Comparison of ENCODE assay signal across 16 mouse cellular contexts in genomic region chr6:125067571-125067995, GRCm38 (mm10). TPM values are rescaled to one million over a fixed set of nuclear protein-coding genes. Genes with fewer than 3 reads are reported as not detected.
DNase-seq lines count a peak whose midpoint lies in the region; ATAC-seq and TF ChIP-seq lines count a peak whose summit lies in the region.
"Had no signal": no experiment of that assay in that cellular context is flagged by ENCODE, and none has a peak within 500 bp of the region (broad histone marks: within the 10 kb centered on the region; RNA-seq: fewer than 3 reads in every experiment).

Gene Lpar5 (plus strand): TSS chr6:125067920.

- 44% methylated on average over 8 of the region's 8 CpGs for WGBS in liver, embryonic 11.5 days
- WGBS in stomach, postnatal 0 days, result 35% methylated on average over 8 of the region's 8 CpGs
- 52% methylated on average over 8 of the region's 8 CpGs for WGBS in heart, embryonic 11.5 days (ENCODE audit: insufficient replicate concordance)

- no peak within 1 kb of the TSS for H3K4me3 ChIP-seq in liver, embryonic 11.5 days (ENCODE audit: low read depth, low read length)
- peak within 1 kb of the TSS; percentile 15; the same call in 1 of the 2 replicates for H3K4me3 ChIP-seq in stomach, postnatal 0 days (ENCODE audit: low read depth, low read length)
- H3K4me3 ChIP-seq in heart, embryonic 11.5 days (ENCODE audit: low read depth, low read length), result no peak within 1 kb of the TSS
- H3K4me3 ChIP-seq: limb, embryonic 13.5 days had no signal

- no peak within 1 kb of the TSS for H3K9ac ChIP-seq in liver, embryonic 11.5 days (ENCODE audit: low read depth, low read length)
- peak within 1 kb of the TSS; percentile 27; the same call in 1 of the 2 replicates for H3K9ac ChIP-seq in stomach, postnatal 0 days (ENCODE audit: low read length)
- H3K9ac ChIP-seq in heart, embryonic 11.5 days (ENCODE audit: low read depth, low read length), result no peak within 1 kb of the TSS
- H3K9ac ChIP-seq: limb, embryonic 13.5 days had no signal

- peak within 1 kb of the TSS; percentile 25 for H3K4me2 ChIP-seq in liver, embryonic 11.5 days
- H3K4me2 ChIP-seq in stomach, postnatal 0 days (replicated peaks; ENCODE audit: low read depth), result peak within 1 kb of the TSS; percentile 40
- H3K4me2 ChIP-seq in heart, embryonic 11.5 days, result no peak within 1 kb of the TSS
- H3K4me2 ChIP-seq: limb, embryonic 13.5 days had no signal

- H3K9me3 ChIP-seq in liver, embryonic 11.5 days (ENCODE audit: control insufficient read depth, low read length), result no peaks in the 10 kb centered on the region
- H3K9me3 ChIP-seq in stomach, postnatal 0 days (ENCODE audit: control insufficient read depth, low read length), result no peaks in the 10 kb centered on the region
- H3K9me3 ChIP-seq in heart, embryonic 11.5 days (replicated peaks; ENCODE audit: control insufficient read depth, low read length), result no peaks in the 10 kb centered on the region
- H3K9me3 ChIP-seq: limb, embryonic 13.5 days had no signal

- peaks cover 23% of the 10 kb centered on the region for H3K4me1 ChIP-seq in liver, embryonic 11.5 days (replicated peaks; ENCODE audit: control insufficient read depth, insufficient read depth, low read length)
- H3K4me1 ChIP-seq in stomach, postnatal 0 days (replicated peaks; ENCODE audit: control insufficient read depth, insufficient read depth), result no peaks in the 10 kb centered on the region
- H3K4me1 ChIP-seq in heart, embryonic 11.5 days (ENCODE audit: control insufficient read depth, insufficient read depth, low read length), result peaks cover 8% of the 10 kb centered on the region

- TF ChIP-seq EP300 in stomach, postnatal 0 days (optimal IDR thresholded peaks at IDR 0.05), result no peak

- no peaks in the 10 kb centered on the region for H3K36me3 ChIP-seq in liver, embryonic 11.5 days (ENCODE audit: control insufficient read depth, insufficient read depth, low read length)
- H3K36me3 ChIP-seq in stomach, postnatal 0 days (ENCODE audit: control insufficient read depth, insufficient read depth, low read length), result no peaks in the 10 kb centered on the region
- H3K36me3 ChIP-seq in heart, embryonic 11.5 days (ENCODE audit: control insufficient read depth, insufficient read depth, low read length), result no peaks in the 10 kb centered on the region
- H3K36me3 ChIP-seq: limb, embryonic 13.5 days had no signal

- no peaks in the 10 kb centered on the region for H3K27me3 ChIP-seq in liver, embryonic 11.5 days (replicated peaks; ENCODE audit: control insufficient read depth, insufficient read depth, low read length)
- H3K27me3 ChIP-seq in stomach, postnatal 0 days (ENCODE audit: control insufficient read depth, insufficient read depth, low read length), result no peaks in the 10 kb centered on the region
- H3K27me3 ChIP-seq in heart, embryonic 11.5 days (ENCODE audit: control insufficient read depth, insufficient read depth, low read length), result no peaks in the 10 kb centered on the region
- H3K27me3 ChIP-seq: limb, embryonic 13.5 days had no signal

- ATAC-seq in liver, embryonic 11.5 days (replicated peaks; ENCODE audit: low FRiP score), result no peak
- ATAC-seq in stomach, postnatal 0 days (ENCODE audit: low FRiP score, low TSS enrichment), result peak; percentile 68
- ATAC-seq in heart, embryonic 11.5 days (replicated peaks; ENCODE audit: insufficient number of reproducible peaks, low FRiP score, low TSS enrichment), result no peak
- ATAC-seq: forebrain, embryonic 16.5 days had no signal

- intact Hi-C loops in heart, postnatal 36 days (cut with DNase I), result no loop called here

- no peak for TF ChIP-seq CTCF in stomach, postnatal 0 days (IDR thresholded peaks at IDR 0.05; ENCODE audit: low read depth)

- no peak within 1 kb of the TSS for H3K27ac ChIP-seq in liver, embryonic 11.5 days (ENCODE audit: low read depth, low read length)
- peak within 1 kb of the TSS; percentile 75 for H3K27ac ChIP-seq in stomach, postnatal 0 days (replicated peaks)
- H3K27ac ChIP-seq in heart, embryonic 11.5 days (ENCODE audit: low read depth, low read length), result no peak within 1 kb of the TSS
- H3K27ac ChIP-seq: limb, embryonic 13.5 days had no signal

- peak; percentile 18 to 28 for DNase-seq in spleen, postnatal 36 days (ENCODE audit: low spot score in 2 of 2)
- DNase-seq in spleen, adult 18-20 months, result no peak
- DNase-seq in T-cell, adult 2 months (ENCODE audit: low spot score), result peak; percentile 74
- no peak for DNase-seq in liver, embryonic 11.5 days (ENCODE audit: low spot score)
- peak; percentile 59 for DNase-seq in stomach, postnatal 0 days (ENCODE audit: low spot score)
- no peak for DNase-seq in layer of hippocampus, adult 9-10 months (ENCODE audit: low spot score)
- no peak for DNase-seq in heart, postnatal 36 days
- DNase-seq: adrenal gland, adult 2 months; gastrocnemius, postnatal 36 days; heart, postnatal 10 days; kidney, adult 18-20 months; layer of hippocampus, adult 9-11 months; right cerebral cortex, adult 18-20 months had no signal

RNA-seq across cellular contexts. Expression of gene Lpar5, which starts in this region (rescaled TPM):
- 2.6 and 3.2 TPM in 2 replicates for polyA plus RNA-seq in liver, embryonic 11.5 days (2014; fragmentation: Nextera tagmentation; extraction: Ambion mirVana)
- 6.4 and 7.0 TPM in 2 replicates for polyA plus RNA-seq in stomach, postnatal 0 days (2015; fragmentation: Nextera tagmentation; extraction: Ambion mirVana)
- polyA plus RNA-seq in heart, embryonic 11.5 days (2014; fragmentation: Nextera tagmentation; extraction: Ambion mirVana), result 0.27 TPM in 1 of 2 replicates, not detected in the other
- total RNA-seq in heart, postnatal 36 days (2021), result under 1 TPM in 1 of 2 experiments, not detected in 1; 0.24 TPM
- total RNA-seq: gastrocnemius, postnatal 36 days had no signal

Comparison
In these comparisons a context has a peak if more than half of its experiments do, and no peak if none do; other contexts are left out.
1. DNase-seq: peak in spleen, postnatal 36 days (2 of 2), T-cell, adult 2 months (single experiment) and stomach, postnatal 0 days (single experiment); none in spleen, adult 18-20 months (0 of 2), liver, embryonic 11.5 days (single experiment), layer of hippocampus, adult 9-10 months (single experiment) and heart, postnatal 36 days (0 of 2).